Mouse (Mus musculus) macrophage (primary cell): Measurements from ENCODE around the gene Ext2. TPM values are rescaled to one million over a fixed set of nuclear protein-coding genes. Genes with fewer than 3 reads are reported as not detected.

ENCODE experiments used
- H3K27ac ChIP-seq: fragments of 350-480 bp; formaldehyde crosslinking; 2 replicates; pipeline ENCODE4 v1.9.0; 2021
- H3K36me3 ChIP-seq: fragments of 350-480 bp; formaldehyde crosslinking; 2 replicates; pipeline ENCODE4 v1.9.0; 2021; ENCODE audit errors: inconsistent target
- H3K4me3 ChIP-seq: fragments of 350-480 bp; formaldehyde crosslinking; 2 replicates; pipeline ENCODE4 v1.9.0; 2021; ENCODE audit errors: inconsistent target
- H3K79me2 ChIP-seq: fragments of 350-480 bp; formaldehyde crosslinking; 2 replicates; pipeline ENCODE4 v1.9.0; 2021; ENCODE audit errors: inconsistent target
- WGBS: methylation state at CpG from one replicate; pipeline ENCODE4 v1.1.7; 2026; ENCODE audit warnings: inconsistent platforms; ENCODE audit not compliant: missing documents; 5-methylcytosine and 5-hydroxymethylcytosine counted together
- polyA plus RNA-seq: library from polyadenylated mRNA; stranded (reverse); fragments of 250-400 nt; gene quantifications from 3 replicates; pipeline ENCODE4 v1.2.4, GENCODE M21; 2018; ENCODE audit warnings: inconsistent platforms

Ext2 gene
- polyA plus RNA-seq, 1 experiment from 2014 or later: 45.6 TPM

GRCm38 (mm10) chr2:93835596-93835995, 13.2 kb upstream of the Ext2 start:
- Histone ChIP-seq H3K27ac (no peak overlapping the region), H3K4me3 (no peak overlapping the region), H3K79me2 (no peaks in the 10 kb centered on the region), H3K36me3 (peaks cover 24% of the 10 kb centered on the region; the same call in 1 of the 2 replicates)
- 90% methylated on average over 11 of the region's 11 CpGs for WGBS

DNA sequence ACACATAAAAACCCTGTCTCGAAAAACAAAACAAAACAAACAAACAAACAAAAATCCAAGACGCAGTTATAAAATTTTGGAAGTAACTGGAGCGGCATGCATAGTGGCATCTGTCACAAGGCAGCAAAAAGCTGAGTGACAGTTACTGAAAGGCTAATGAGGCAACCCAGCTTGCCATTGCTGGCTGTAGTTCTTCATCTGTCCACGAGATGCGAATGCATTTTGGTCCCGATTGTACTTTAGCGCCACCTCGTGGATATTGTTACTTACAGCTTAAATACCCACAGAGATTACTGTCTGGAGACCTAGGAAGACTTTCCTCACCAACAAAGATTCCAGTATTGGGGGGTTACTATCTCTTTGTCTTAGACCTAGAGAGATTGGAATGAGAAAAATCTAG, 1.2 kb upstream of the Ext2 start:
- 9% methylated on average over 8 of the region's 8 CpGs for WGBS

DNA sequence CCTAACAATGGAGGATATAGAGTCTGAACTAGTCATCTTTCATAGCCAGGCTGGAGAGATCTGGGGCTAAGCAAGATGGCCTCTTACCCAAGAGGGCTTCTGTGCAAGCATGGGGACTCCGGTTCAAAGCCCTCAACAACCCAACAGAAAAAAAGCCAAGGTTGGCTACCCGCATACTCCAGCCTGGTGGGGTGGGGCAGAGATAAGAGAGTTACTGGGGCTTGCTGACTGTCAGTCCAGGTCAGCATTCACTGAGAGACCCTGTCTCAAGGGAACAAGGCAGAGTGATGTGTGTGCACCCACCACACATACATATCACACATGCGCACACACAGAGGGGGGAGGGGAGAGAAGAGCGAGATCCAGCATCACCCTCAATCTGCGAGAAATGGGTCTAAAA, 4.6 kb downstream of the Ext2 start:
- no peak overlapping the region for H3K4me3 ChIP-seq
- no peaks in the 10 kb centered on the region for H3K79me2 ChIP-seq
- 91% methylated on average over 4 of the region's 5 CpGs for WGBS
- H3K36me3 ChIP-seq: no peaks in the 10 kb centered on the region
- no peak overlapping the region for H3K27ac ChIP-seq

More for the DNA sequence above, 1.2 kb upstream of the Ext2 start:
- H3K4me3 ChIP-seq: no peak overlapping the region
- no peaks in the 10 kb centered on the region for H3K36me3 ChIP-seq
- no peaks in the 10 kb centered on the region for H3K79me2 ChIP-seq
- no peak overlapping the region for H3K27ac ChIP-seq

DNA sequence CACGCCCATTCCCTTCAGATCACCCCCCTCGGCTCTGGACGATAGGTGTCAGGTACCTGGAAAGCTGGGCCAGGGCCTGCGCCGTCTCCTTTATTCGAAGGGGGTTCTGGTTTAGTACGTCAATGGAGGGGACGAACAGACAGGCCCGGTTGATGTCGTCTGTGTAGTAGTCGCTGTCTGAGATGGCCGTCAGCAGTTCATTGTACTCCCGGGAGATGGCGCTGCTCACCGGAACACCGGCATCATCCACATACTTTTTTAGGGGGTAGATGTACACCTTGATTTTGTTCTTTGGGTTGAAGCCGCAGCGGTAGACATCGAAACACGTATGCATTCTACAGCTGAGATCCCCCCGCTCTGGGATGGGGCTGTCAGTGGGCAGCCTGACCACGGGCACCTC, 9.0 kb downstream of the Ext2 start:
- H3K27ac ChIP-seq: no peak overlapping the region

DNA sequence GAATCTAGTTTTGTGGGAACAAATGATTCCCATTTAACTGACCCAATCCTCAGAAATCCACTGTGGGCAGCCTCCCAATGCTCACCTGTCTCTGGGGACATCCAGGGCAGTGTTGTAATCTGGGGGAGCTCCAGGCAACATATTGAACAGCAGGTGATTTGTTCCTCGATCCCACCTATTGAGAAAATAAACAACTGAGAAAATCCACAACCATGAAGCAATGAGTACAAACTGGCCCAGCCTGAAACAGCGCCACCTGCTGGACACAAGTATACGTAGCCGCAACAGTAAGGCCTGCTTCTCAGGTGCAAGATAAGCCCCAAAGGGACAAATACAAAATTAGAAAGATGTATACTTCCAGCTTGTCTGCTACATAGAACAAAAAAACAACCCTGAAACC, 10.6 kb downstream of the Ext2 start:
- H3K79me2 ChIP-seq: no peaks in the 10 kb centered on the region
- peaks cover 15% of the 10 kb centered on the region; the same call in 1 of the 2 replicates for H3K36me3 ChIP-seq
- WGBS: 41% methylated on average over 4 of the region's 4 CpGs

More for the DNA sequence above, 9.0 kb downstream of the Ext2 start:
- Histone ChIP-seq H3K4me3 (no peak overlapping the region), H3K79me2 (no peaks in the 10 kb centered on the region), H3K36me3 (peaks cover 5% of the 10 kb centered on the region; the same call in 1 of the 2 replicates)
- 94% methylated on average over 20 of the region's 22 CpGs for WGBS

DNA sequence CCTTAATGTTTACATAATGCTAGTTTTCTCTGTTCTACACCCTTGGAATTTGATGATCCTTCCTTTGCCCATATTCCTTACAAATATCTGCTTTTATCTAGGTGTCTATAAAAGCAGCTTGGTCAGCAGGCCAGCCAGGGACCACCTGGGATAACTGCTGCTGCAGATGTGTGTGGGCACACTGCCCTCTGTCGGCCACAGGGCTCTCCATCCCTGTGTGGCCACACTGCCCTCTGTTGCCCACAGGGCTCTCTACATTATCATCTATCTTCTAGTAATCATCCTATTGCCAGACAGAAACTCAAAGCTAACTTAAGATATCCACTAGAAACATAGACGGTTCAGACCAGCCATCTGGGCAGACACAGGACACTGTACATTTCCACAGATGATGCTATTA, 12.4 kb downstream of the Ext2 start:
- Histone ChIP-seq H3K4me3 (no peak overlapping the region), H3K27ac (no peak overlapping the region), H3K36me3 (peaks cover 26% of the 10 kb centered on the region; the same call in 1 of the 2 replicates), H3K79me2 (no peaks in the 10 kb centered on the region)
- 15% methylated on average over 2 of the region's 2 CpGs for WGBS

More for the DNA sequence above, 10.6 kb downstream of the Ext2 start:
- no peak overlapping the region for H3K27ac ChIP-seq
- H3K4me3 ChIP-seq: no peak overlapping the region

DNA sequence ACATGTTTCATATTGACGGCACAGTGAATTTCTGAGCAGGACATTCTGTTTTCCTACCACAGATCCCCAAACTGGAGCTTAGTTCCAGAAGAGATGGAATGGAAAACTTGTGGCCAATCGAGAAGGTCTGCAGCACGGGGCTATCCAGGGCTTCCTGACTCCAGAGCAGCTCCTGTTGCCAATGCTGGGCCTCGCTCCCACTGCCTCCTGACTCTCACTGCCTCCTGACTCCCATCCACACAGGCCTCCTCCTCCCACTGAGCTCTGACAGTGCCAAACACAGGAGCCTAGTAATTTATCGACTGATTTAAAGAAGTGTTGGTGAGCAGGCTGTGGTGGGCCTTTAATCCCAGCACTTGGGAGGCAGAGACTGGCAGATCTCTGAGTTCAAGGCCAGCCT, 14.3 kb downstream of the Ext2 start:
- H3K4me3 ChIP-seq: no peak overlapping the region
- H3K79me2 ChIP-seq: no peaks in the 10 kb centered on the region
- 97% methylated on average over 5 of the region's 5 CpGs for WGBS
- no peak overlapping the region for H3K27ac ChIP-seq
- H3K36me3 ChIP-seq: peaks cover 29% of the 10 kb centered on the region; the same call in 1 of the 2 replicates

- WGBS: 98% methylated on average over 8 of the region's 8 CpGs
- no peak overlapping the region for H3K27ac ChIP-seq
- H3K4me3 ChIP-seq: no peak overlapping the region
- no peaks in the 10 kb centered on the region for H3K79me2 ChIP-seq
- H3K36me3 ChIP-seq: peaks cover 29% of the 10 kb centered on the region; the same call in 1 of the 2 replicates
Measured at GRCm38 (mm10) chr2:93807440-93807839, 14.9 kb downstream of the Ext2 start.

DNA sequence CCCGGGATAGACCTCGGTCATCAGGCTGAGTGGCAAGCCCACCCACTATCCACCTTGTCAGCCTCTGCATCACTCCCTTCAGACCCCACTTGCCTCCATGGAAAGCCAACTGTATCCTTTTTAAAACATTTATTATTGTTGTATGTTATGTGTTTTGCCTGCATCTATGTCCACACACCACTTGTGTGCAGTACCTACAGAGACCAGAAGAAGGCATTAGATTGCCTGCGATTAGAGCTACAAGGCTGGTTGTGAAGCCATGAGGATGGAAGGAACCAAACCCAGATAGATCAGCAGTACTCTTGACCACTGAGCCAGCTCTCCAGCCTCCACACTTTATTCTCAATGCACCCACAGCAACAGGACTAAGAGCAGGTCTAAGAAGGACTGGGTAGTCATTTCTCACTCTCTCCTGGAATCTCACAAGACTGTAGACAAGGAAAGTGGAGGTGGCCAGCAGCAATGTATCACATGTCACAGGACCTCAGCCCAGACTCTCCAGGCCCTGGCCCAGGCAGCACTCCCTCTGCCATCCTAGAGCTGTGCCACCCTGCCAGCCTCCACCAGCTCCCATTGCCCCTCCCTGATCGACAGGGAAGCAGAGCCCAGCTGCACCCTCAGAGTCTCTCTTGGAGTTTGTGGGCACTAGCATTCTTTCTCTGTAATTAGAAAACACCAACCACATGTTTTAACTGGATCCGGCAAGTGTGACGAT, 15.7 kb downstream of the Ext2 start:
- WGBS: 93% methylated on average over 6 of the region's 6 CpGs
- no peak overlapping the region for H3K27ac ChIP-seq
- peaks cover 29% of the 10 kb centered on the region; the same call in 1 of the 2 replicates for H3K36me3 ChIP-seq
- H3K79me2 ChIP-seq: no peaks in the 10 kb centered on the region
- H3K4me3 ChIP-seq: no peak overlapping the region

- H3K36me3 ChIP-seq: peaks cover 28% of the 10 kb centered on the region; the same call in 1 of the 2 replicates
- no peak overlapping the region for H3K27ac ChIP-seq
- 96% methylated on average over 4 of the region's 4 CpGs for WGBS
- H3K79me2 ChIP-seq: no peaks in the 10 kb centered on the region
- H3K4me3 ChIP-seq: no peak overlapping the region
Measured at GRCm38 (mm10) chr2:93805523-93805922, 16.8 kb downstream of the Ext2 start.

DNA sequence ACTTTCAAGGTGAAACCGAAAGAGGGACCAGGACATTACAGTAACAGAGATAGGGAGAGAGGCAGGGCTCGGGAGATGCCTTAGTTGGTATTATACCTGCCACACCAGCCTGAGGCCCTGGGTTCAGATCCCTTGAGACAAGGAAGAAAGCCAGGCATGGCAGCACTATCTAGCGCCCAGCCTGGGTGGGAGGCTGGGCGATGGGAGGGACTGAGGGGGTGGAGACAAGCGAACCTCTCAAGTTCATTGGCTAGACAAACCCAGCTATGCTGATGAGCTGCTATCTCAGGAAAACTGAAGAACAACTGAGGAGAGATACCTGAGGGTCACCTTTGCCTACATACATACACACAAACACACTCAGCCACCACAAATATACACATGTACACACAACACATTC, 17.3 kb downstream of the Ext2 start:
- Histone ChIP-seq H3K27ac (no peak overlapping the region), H3K79me2 (no peaks in the 10 kb centered on the region), H3K4me3 (no peak overlapping the region), H3K36me3 (peaks cover 28% of the 10 kb centered on the region; the same call in 1 of the 2 replicates)
- 98% methylated on average over 5 of the region's 5 CpGs for WGBS

GRCm38 (mm10) chr2:93802947-93803346, 19.4 kb downstream of the Ext2 start:
- H3K36me3 ChIP-seq: peaks cover 30% of the 10 kb centered on the region; the same call in 1 of the 2 replicates
- no peak overlapping the region for H3K4me3 ChIP-seq
- no peaks in the 10 kb centered on the region for H3K79me2 ChIP-seq
- no peak overlapping the region for H3K27ac ChIP-seq
- WGBS: 67% methylated on average over 2 of the region's 2 CpGs

DNA sequence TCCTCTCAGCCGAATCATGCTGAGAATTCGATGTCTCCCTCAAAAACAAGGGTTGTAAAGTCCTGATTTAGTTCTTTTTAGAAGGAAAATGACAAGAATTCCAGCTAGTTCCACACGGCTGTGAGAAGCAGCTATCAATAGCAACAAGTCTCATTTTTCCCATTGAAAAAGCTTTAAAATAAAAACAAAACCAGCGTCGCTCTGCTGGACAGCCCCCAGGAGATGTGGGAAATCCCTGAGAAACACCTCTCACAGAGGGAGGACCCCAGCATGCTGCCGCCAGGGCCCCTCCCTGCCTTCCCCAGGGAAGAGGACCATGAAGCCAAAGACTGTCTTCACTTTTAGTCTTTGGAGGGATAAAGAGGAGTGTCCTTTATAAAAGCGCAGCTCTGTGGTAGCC, 21.3 kb downstream of the Ext2 start:
- WGBS: 95% methylated on average over 7 of the region's 7 CpGs

DNA sequence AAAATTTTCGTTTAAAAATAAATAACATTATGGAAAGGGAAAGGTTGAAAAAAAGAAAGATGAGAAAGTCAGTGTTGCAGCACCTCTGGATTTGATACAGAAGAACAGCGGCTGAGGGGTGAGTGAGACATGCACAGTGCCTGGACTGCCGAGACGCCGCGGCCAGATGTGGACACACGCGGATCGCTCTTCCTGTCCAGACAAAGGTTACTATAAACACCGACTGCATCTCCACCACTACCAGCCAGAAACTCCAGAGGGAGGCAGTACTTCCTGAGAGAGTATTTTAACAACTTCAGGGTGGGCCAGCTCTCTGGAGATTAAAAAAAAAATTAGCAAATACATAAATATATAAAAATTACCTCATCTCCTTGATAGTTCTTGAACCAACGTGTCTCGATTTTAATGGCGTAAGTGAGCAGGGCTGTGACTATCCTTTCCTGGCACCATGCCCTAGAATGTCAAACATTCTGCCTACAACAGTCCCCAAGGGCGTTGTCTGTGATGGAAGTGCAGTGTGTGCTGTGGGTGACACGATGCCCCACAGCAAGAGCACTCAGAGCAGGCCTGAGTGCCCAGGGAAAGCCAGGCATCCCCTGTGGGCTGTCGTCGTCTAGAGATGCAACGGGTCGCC, 25.1 kb downstream of the Ext2 start:
- Histone ChIP-seq H3K4me3 (no peak overlapping the region), H3K79me2 (no peaks in the 10 kb centered on the region), H3K27ac (no peak overlapping the region), H3K36me3 (peaks cover 50% of the 10 kb centered on the region)
- WGBS: 92% methylated on average over 19 of the region's 19 CpGs

More for the DNA sequence above, 21.3 kb downstream of the Ext2 start:
- H3K4me3 ChIP-seq: no peak overlapping the region
- no peak overlapping the region for H3K27ac ChIP-seq
- peaks cover 41% of the 10 kb centered on the region; the same call in 1 of the 2 replicates for H3K36me3 ChIP-seq
- H3K79me2 ChIP-seq: no peaks in the 10 kb centered on the region

DNA sequence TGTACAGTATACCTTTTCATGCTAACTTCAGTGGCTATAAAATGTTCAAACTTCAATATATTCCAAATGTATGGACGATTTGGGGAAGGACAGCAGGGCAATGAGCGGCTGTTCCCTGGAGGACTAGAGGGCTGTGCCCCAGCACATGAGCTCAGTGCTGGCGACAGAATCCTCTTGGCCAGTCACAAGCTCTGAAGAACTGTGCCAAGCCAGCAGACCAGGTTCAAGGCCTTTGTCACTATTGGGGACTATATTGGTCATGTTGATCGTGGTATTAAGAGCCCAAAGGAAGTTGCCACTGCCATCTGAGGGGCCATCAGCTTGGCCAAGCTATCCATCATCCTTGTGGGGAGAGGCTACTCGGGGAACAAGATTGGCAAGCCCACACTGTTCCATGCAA, 28.0 kb downstream of the Ext2 start:
- 92% methylated on average over 5 of the region's 5 CpGs for WGBS
- no peak overlapping the region for H3K27ac ChIP-seq
- H3K36me3 ChIP-seq: peaks cover 56% of the 10 kb centered on the region
- H3K4me3 ChIP-seq: no peak overlapping the region
- no peaks in the 10 kb centered on the region for H3K79me2 ChIP-seq
